Mouse (Mus musculus) spleen, embryonic (tissue): Measurements from ENCODE around the gene Zic1.

ENCODE experiments used
- CTCF ChIA-PET: fragments of 350-600 bp; sonication (Branson Sonifier 250); formaldehyde crosslinking; loops from one replicate; lab custom pipeline; 2022; lab: Charles Lee

Zic1 gene

DNA sequence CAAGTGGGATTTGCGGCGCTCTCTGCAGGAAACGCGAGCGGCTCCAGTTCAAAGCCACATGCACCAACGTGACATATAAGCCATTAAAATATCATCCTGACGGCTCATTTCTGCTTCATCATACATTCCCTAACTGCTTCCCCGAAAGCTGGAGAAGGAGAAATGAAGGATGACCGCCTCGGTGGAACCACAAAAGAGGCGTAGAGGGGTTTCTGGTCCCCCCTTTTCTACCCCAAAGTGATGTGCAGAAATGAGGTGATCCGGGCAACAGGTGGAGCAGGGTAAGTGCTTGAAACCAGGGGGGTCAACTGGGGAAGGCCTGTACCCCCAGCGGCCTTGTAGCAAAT lies 3.3 kb upstream of the Zic1 start:
- CTCF ChIA-PET: no interaction called here

DNA sequence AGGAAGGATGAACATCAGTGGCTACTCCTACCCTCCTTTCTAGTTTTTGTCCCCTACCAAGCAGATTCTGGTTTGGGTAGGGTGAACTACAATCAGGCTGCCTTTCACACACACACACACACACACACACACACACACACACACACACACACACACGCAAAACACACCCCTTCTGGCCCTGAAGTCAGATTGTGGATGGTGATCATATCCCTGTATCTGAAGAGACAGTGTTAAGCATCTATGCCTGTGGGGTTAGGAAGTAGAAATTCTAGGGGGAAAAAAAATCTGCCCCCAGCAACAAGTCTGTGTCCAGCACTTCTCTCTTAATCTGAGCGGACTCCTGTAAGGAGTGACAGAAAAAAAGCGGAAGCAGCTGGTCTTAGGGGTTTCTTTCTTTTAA lies 2.5 kb upstream of the Zic1 start:
- CTCF ChIA-PET: no interaction called here

DNA sequence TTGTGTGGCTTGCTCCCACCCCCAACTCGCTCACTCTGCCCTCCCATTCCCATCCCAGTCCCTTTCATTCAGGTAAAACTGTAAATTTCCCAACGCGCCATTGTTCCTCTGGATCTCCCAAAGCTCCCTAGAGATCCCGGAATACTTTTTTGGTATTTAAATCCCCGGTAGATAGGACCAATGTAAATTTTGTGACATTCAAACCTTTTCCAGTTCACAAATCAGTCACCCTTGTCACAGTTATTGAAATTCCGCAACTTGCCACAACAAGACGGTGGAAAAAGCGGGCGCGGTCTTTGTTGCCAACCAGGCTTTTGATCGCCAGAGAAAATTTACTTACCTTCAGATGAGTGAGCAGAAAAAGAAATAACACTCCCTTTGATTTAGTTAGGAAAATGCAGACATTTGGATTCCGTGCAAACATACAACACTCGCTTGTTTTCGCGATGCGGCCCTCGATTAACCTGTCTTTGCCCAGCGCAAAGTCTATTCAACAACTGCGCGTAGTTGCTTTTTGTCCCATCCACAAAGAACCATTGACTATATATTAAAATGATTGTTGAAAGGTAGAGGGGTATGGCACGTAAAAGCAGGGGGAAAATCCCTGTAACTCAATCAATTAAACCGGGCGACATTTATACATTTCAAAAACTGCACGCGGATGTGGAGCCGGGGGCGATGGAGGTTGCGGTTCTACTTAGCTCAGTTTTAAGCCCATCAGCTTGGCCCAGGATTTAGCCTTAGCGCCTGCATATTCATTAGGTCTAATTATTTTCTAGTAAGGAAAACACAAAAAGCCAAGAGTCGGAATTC lies 1.6 kb upstream of the Zic1 start:
- CTCF ChIA-PET: no interaction called here

DNA sequence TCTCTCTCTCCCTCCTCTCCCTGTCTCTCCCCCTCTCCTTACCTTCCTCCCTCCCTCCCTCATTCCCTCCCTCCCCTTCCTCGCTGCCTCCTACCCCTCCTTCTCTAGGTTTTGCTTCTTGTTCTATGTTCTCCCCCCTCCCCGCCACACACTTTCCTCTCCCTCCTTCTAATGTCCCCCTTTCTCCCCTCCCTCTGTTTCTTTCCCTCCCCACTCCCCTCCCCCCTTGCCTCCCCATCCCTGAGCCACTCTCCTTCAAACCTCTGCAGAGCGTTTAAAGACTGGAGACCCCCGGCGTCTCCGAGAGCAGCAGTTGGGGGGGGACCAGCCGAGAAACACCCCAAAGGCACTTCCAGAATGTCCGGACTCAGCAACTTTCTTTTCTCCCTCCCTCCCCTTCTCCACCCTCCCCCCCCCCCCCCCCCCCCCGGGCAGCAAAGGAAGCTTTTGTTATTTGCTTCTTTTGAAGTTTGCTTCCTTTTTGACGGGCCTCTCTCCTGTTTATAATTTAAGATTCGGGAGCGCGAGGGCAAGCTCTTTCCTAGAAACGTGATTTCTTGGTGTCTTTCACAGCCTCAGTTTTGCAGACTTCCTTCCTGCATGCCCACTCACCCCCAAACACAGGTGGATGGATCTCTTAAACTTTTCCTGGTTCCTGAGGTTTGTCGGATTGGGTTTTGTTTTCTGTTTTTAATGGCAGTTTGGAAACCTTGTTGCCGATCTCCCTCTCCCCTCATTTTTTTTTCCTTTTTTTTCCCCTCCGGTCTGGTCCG lies 802 bp upstream of the Zic1 start:
- CTCF ChIA-PET: no interaction called here

DNA sequence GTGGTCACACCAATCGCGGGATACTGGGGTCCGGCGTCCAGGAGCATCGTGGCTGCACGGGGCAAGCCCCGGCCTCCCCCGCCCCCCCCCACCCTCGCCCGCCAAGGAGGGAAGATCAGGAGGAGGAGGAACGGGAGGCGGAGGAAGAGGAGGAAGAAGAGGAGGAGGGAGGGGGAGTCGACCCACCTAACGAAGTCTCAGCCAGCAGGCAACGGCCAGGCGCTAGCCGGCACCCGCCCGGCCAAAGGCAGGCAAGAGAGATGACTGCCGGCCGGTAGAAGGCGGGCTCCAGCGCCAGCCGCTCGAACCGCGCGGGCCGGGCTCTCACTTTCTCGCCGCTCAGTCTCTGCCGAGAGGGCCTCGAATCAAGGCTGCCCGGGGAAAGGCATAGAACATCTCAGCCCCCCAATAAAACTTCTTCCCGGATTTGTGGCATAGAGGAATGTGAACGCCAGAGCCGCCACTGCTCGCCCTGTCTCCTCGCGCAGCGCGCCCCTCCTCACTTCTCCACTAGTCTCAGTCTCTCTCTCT lies 574 bp downstream of the Zic1 start:
- CTCF ChIA-PET: no interaction called here

DNA sequence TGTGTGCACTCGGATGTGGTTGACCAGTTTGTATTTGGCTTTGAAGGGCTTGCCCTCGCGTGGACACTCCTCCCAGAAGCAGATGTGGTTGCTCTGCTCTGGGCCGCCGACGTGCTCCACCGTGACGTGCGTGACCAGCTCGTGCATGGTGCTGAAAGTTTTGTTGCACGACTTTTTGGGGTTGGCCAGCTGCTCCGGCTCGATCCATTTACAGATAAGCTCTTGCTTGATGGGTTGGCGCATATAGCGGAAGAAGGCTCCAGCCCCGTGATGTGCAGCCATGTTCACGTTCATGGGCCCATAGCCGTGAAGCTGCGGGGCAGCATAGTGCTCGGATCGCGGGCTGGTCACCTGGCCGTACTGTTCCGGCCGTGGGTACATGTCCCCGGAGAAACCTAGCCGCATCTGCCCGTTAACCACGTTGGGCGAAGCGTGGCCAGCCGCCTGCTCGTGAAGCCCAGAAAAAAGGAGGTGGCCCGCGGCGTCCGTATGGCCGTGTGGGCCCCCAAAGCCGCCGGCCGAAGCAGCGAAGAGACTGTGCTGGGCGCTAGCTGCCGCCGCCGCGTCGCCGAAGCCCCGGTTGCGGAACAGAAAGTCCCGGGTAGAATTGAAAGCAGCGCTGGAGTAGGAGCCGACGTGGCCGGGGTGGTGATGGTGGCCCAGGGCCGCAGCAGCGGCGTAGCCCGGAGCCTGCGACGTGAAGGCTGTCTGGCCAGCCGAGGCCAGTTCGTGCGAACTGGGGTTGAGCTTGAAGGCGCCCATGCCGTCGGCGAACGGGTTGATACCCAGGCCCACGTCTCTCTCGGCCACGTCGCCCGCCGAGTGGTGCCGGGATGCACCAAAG lies 1.3 kb downstream of the Zic1 start:
- CTCF ChIA-PET: no interaction called here

DNA sequence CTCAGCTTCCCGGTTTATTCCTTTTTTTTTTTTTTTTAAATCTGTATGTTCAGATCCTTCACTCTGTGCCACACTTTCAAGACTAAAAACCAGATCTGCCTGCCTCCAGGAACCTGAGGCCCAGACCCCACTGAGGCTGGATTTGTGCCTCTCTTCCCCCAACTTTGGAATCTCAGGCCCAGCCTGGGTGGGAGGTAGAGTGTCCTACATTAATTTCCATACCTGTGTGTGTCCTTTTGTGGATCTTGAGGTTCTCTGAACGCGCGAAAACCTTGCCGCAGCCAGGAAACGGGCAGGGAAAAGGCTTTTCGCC lies 1.8 kb downstream of the Zic1 start:
- CTCF ChIA-PET: no interaction called here

DNA sequence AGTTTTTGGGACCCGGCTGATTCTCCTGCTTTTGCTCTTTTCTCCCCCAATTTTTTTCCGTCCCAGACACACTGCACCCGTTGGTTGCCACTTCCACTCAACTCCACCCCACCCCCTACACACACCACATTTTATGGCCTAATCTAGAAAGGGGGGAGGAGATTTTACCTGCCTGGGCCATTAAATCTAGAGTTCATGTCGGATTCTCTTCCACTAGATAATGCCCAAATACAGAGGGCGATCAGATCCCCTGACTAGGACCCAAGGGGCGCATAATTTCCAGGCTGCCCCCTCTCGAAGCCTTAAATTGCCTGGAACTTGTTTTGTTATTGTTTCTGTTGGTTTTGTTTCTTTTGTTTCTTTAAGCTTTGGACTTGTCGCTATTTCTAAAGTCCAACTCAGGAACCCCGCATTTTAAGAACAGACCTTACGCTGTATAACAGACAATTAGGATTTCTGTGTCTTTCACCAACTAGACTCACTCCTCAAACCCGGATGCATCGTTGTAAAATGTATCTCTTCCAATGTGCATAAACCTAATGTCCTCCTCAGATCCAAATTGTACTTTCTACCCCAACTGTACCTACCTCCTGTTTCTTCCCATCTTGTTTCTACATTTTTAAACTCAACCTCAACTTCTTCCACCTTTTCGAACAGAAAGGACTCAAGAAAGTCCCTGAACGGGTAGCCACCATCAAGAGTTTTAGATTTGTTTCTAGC lies 2.4 kb downstream of the Zic1 start:
- CTCF ChIA-PET: no interaction called here

DNA sequence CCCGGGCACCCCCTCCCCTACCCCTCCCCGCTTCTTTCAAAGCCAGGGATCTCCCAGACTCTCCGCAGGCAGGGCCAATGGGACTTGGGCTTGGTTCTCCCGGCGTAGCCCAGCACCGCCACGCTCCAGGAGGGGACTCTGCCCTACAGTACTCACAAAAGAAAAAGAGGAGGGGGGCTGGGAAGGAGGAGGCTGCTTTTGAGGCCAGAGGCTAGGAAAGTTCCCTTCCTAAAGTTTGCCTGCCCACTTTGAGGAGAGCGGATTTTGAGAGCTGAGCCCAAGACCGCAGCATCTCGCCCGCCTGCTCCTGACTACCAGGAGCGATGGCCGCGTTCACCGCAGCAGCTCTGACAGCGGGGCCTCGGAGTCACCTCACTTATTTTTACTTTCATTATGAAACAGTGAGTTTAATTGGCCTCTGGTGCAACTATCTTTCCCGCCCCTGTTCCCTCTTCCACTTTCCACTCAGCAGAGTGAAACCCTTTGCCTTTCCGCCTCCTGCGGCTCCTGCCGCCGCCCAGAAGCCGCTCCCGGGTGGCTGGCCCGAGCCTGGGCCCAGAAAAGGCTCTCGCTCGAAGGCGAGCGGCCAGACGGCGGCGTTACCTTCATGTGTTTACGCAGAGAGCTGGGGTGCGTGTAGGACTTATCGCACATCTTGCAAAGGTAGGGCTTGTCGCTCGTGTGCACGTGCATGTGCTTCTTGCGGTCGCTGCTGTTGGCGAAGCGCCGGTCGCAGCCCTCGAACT lies 3.6 kb downstream of the Zic1 start, which contains the start of gene Zic4:
Zic4 (plus strand) TSS at position 558 of the 746 bp plus-strand sequence.
- CTCF ChIA-PET: no interaction called here

DNA sequence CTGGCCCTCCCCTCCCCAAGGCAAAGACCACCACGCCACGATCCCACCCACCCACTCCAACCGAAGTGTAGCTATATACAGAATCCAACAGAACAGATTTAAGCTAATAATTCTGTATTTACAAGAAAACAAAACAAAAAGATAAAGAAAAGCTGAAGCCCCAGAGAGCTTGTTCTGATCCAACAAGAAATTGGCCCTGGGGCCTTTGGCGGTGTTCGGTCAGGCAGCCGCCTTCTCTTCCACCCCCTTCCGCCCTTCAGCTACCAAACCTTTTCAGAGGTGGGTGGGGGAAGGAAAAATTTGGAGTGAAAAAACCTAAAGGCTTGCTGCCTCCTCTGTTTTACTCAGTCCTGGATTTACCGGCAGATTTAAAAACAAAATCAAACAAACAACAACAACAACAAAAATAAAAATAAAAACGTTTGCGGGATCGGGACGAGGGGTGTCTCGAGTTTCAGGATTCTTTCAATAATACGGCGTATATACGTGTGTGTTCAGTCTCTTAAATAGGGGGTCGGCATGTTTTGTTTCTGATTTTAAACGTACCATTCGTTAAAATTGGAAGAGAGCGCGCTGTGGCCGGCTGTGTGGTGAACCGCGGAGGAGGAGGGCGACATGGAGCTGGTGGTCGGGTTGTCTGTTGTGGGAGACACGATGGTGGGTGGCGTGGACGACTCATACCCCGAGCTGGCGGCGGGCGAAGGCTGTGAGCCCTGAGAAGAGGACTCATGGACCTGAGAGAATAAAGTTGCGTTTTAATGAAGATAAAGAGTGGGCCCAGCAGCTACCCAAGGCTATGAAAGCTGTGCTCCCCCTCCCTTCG lies 4.4 kb downstream of the Zic1 start:
- CTCF ChIA-PET: no interaction called here

DNA sequence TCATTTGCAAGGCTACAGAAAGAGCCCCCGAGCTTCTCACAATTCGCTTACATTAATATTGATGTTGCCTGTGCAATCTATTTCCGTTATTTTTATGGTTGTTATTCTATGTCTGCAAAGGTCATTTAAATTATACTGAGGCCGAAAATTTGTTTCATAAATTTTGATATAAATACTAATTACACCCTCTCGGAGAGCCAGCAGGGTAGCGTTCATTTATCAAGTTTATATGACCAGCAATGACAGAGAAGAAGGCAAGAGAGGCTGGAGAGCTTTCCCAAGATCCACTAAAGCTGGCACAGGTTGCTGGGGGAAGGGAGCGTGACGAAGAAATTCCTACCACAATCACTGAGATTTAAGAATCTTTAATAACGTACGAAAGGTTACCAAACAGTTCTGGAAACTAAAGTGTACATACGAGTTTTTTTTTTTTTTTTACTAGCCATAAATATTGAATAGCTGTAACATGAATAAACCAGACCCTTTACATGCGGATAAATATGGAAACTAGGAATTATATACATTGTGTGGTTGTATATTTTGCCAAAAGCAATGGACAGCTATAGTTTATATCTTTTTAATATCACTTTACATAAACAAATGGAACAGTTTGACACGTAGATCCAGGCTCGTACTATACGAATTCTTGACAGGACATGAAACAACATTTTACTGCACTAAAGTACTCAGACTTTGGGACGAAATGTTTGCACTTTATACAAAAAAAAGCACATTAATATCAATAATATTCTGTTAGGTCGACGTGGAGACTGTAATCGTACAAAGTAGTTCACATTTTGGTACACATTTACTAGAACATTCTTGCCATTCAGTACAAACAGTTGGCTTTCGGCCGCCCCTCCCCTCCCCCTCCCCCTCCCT lies 5.2 kb downstream of the Zic1 start:
- CTCF ChIA-PET: no interaction called here

DNA sequence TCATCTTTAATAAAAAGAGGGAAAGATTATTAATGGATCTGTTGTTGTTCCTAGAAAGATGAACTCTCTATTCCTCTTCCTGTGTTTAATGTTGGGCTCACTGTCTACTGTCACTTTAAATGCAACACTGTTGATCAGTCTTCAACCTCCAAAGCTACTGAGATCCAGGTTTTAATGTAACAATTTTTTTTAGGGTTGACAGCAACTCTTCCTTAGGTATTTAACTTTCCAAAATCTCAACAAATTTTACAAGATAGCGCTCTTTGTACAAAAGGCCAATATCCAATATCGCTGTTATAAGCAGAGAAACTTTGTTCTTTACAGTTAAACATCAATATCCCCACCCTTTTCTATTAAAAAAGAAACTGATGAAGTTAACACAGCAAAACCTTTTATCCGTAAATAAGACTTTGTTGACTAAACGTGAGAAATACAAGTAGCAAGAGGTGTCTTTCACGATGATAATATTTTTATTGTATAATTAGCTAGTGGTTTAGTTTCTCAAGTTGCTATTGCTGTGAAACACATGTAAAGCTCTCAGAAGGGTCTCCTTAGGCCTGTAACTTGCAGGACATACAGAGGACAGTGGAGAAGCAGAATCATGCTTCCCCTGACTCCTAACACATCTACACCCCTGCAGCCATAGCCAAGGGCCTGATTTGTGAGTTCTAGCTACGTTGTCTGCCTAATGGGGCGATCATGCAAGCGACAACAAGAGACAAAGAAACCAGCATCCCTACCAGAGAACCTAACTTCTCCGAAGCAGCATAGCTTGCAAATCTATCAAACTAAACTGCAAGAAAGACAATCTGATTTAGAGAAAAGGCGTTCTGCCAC lies 6.5 kb downstream of the Zic1 start:
- CTCF ChIA-PET: no interaction called here

DNA sequence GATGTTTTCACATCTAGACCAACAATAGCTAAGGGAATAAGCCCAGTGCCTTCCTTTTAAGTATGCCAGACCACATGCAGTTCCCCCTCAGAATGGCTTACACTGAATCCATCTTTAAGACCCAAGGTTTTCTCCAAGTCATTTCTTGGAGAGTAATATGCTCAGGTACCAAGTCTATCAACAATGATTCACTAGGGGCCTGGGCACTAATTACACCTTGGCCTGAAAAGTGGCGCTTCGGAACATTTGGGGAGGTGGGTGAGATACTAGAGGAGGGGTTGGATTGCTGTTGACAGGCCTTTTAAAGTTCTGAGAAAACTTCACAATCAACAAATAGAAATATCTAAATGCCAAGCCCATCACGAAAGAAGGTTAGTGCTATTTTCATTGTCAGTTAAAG lies 8.3 kb downstream of the Zic1 start:
- CTCF ChIA-PET: no interaction called here

DNA sequence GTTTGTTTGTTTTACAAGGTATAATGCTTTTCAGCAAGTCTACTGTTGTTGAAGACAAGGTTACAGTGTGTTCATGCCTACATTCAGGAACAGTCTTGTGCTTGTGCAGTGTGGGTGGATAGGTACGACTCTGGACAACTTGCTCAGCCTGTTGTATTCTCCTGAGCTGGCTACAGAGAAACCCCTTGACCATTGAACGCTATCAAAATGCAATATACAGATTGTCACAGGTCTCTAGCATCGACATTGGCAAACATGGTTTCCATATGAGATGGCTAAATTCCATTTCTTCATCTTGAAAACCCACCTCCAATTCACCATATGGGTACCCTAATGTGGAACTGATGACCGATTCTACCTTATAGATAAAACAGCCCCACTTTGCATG lies 9.3 kb downstream of the Zic1 start:
- CTCF ChIA-PET: interaction anchor here (0.7 kb wide), 1 partner anchor 684 kb away, joined by 8 read pairs; no protein-coding TSS in a partner anchor

DNA sequence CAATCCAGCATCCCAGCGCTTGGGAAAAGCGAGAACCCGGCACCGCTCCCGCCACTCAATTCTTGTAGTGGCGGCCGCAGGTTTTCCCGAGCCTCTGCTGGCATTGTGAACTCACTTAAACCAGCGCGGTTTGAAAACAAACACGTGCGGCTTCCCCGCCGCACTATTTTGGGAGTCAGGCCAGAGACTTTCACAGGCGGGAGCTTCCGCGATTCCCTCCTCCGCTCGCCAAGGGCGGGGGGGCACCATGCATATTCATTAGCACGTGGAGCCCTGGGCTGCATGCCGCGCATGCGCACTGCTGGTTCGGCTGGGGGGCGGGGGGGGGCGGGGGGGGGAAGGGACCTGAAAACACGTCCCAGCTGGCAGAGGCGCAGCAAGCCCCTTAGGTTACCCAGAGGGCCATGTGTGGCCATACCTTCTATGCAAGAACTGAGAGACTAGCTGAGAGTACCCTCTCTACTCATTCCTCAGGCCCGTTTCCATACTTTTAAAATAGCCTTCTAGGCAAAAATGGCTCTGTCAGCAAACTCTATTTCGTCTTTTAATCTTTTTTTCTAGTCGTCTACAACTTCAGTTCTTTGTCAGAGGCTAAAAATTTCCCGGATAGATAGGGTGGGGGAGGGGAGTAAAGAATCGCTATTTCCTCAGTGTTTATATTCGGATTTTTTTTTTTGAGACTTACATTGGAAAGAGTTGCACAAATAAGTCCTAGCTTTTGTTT lies 9.8 kb downstream of the Zic1 start:
- CTCF ChIA-PET: interaction anchor here (0.7 kb wide), 1 partner anchor 683 kb away, joined by 8 read pairs; no protein-coding TSS in a partner anchor

DNA sequence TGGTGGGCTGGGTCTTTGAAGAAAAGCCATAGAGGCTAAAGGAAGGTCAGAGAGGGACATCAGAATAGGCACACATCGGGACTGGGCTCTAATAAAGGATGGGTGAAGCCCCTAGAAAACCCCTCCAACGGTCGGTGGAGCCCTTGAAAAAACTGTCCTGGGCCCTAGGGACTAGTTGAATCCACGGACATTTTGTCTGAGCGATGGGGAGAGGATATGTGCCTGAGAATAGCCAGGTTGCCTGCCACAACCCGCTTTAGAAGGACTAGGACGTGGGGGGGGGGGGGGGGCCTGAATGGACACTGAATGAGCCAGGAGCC lies 10.4 kb downstream of the Zic1 start:
- CTCF ChIA-PET: no interaction called here
